Mouse (Mus musculus): Measurements from ENCODE around the gene Gipc2. TPM values are rescaled to one million over a fixed set of nuclear protein-coding genes. Genes with fewer than 3 reads are reported as not detected.

Gipc2 gene
- polyA plus RNA-seq, 1 experiment from 2014 or later = 74.1 TPM

GRCm38 (mm10) chr3:152153152-152153551 is 12.9 kb downstream of the Gipc2 start:
- H3K9me3 ChIP-seq (replicated peaks; ENCODE audit: low read length) = no peaks in the 10 kb centered on the region
- no peak overlapping the region for H3K4me2 ChIP-seq (ENCODE audit: low read length)
- no peaks in the 10 kb centered on the region for H3K27me3 ChIP-seq (ENCODE audit: insufficient read depth, low read length)
- no peak overlapping the region; the same call in 1 of the 2 replicates for H3K27ac ChIP-seq
- TF ChIP-seq CTCF (IDR thresholded peaks at IDR 0.05; ENCODE audit: low read depth) = no peak
- H3K36me3 ChIP-seq (ENCODE audit: insufficient read depth, low read length) = no peaks in the 10 kb centered on the region
- no peak overlapping the region for H3K4me3 ChIP-seq (replicated peaks; ENCODE audit: low read depth, low read length)
- 63% methylated on average over 2 of the region's 2 CpGs for WGBS
- peaks cover 6% of the 10 kb centered on the region; the same call in 1 of the 2 replicates for H3K4me1 ChIP-seq (replicated peaks; ENCODE audit: insufficient read depth, low read length)
- no peak overlapping the region for H3K9ac ChIP-seq (ENCODE audit: low read depth, low read length)
- DNase-seq (ENCODE audit: low spot score) (no peak), ATAC-seq (replicated peaks; ENCODE audit: low FRiP score, low read depth) (no peak)

DNA sequence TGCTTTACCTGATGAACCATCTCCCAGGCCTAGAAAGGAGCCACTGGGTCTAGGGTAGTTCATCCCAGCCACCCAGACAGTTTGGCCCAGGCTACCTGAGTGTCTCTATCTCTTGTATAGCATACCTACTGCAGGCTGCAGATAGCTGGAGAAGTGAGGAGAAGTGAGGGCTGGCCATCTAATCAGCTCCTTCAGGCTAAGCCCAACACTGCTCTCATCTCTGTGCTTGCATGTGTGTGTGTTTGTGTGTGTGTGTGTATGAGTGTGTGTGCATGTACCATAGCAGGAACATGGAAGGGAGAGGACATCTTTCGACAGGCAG is 13.6 kb downstream of the Gipc2 start:
- Histone ChIP-seq H3K4me1 (replicated peaks; ENCODE audit: insufficient read depth, low read length) (peaks cover 13% of the 10 kb centered on the region; the same call in 1 of the 2 replicates), H3K27me3 (ENCODE audit: insufficient read depth, low read length) (no peaks in the 10 kb centered on the region), H3K9ac (ENCODE audit: low read depth, low read length) (no peak overlapping the region), H3K4me2 (ENCODE audit: low read length) (no peak overlapping the region), H3K27ac (peak overlapping the region; percentile 65), H3K9me3 (replicated peaks; ENCODE audit: low read length) (no peaks in the 10 kb centered on the region), H3K4me3 (replicated peaks; ENCODE audit: low read depth, low read length) (no peak overlapping the region), H3K36me3 (ENCODE audit: insufficient read depth, low read length) (no peaks in the 10 kb centered on the region)
- ATAC-seq (replicated peaks; ENCODE audit: low FRiP score, low read depth) (no peak), DNase-seq (ENCODE audit: low spot score) (no peak)
- WGBS = 100% methylated on average over 1 of the region's 1 CpGs
- TF ChIP-seq CTCF (IDR thresholded peaks at IDR 0.05; ENCODE audit: low read depth) = no peak

DNA sequence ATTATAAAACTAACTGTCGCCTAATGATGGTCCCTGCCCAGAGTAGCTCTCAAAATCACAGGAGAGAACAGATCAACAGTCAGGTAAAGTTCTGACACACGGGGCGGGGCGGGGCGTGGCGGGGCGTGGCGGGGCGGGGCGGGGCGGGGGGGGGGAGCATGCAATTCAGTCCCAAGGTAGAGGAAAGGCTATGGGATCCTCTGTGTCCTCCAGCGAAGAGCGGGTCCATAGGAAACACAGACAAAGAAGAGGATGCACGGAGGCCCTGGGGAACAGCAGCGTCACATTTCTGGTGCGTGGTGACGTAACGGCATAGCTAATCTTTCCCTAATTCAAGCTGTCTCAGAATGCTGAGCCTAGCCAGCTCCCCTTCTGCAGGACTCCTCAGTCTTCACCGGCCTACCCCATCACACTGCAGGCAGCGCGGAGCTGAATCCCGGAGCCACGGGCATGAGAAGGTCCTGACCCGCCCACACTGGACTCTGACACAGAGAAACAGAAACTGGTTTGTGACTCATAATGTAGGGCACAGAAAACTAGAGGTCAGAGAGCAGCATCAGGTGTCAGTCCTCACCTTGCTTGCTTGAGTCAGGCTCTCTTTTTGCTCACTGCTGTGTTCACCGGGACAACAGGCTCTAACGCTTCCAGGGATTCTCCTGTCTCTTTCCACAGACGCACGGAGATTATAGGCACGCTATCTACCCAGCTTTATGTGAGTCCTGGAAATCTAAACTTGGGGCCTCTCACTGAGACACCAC is 14.1 kb downstream of the Gipc2 start:
- no peak overlapping the region for H3K9ac ChIP-seq (ENCODE audit: low read depth, low read length)
- TF ChIP-seq CTCF (IDR thresholded peaks at IDR 0.05; ENCODE audit: low read depth) = no peak
- H3K9me3 ChIP-seq (replicated peaks; ENCODE audit: low read length) = no peaks in the 10 kb centered on the region
- peaks cover 14% of the 10 kb centered on the region; the same call in 1 of the 2 replicates for H3K4me1 ChIP-seq (replicated peaks; ENCODE audit: insufficient read depth, low read length)
- ATAC-seq (replicated peaks; ENCODE audit: low FRiP score, low read depth) (peak; percentile 71), DNase-seq (ENCODE audit: low spot score) (no peak)
- no peak overlapping the region for H3K4me3 ChIP-seq (replicated peaks; ENCODE audit: low read depth, low read length)
- H3K4me2 ChIP-seq (ENCODE audit: low read length) = peak overlapping the region; percentile 34; the same call in 1 of the 2 replicates
- 59% methylated on average over 29 of the region's 29 CpGs for WGBS
- peak overlapping the region; percentile 65 for H3K27ac ChIP-seq
- no peaks in the 10 kb centered on the region for H3K36me3 ChIP-seq (ENCODE audit: insufficient read depth, low read length)
- H3K27me3 ChIP-seq (ENCODE audit: insufficient read depth, low read length) = no peaks in the 10 kb centered on the region

DNA sequence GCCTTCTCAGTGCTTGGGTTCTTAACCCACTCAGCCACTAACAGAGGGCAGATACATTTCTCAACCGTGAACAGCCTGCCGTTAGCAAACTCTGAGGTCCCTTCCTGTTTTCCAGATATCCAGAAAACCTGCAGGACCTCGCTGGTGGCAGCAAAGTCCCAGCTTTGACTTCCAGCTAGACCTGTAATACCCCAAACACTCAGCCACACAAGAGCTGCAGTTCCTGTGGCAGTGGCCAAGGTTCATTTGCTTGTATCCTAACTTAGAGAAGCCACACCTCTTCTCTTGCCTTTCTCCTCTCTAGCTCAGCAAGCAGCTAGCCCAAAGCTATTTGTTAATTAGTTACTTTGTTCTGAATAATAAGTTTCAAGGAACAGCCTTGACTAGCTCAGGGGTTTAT is 16.2 kb downstream of the Gipc2 start:
- DNase-seq (ENCODE audit: low spot score) (peak; percentile 57), ATAC-seq (replicated peaks; ENCODE audit: low FRiP score, low read depth) (peak; percentile 59)
- H3K4me2 ChIP-seq (ENCODE audit: low read length) = no peak overlapping the region
- TF ChIP-seq CTCF (IDR thresholded peaks at IDR 0.05; ENCODE audit: low read depth) = no peak
- no peaks in the 10 kb centered on the region for H3K36me3 ChIP-seq (ENCODE audit: insufficient read depth, low read length)
- no peaks in the 10 kb centered on the region for H3K27me3 ChIP-seq (ENCODE audit: insufficient read depth, low read length)
- no peak overlapping the region for H3K4me3 ChIP-seq (replicated peaks; ENCODE audit: low read depth, low read length)
- WGBS = 39% methylated on average over 3 of the region's 3 CpGs
- H3K9me3 ChIP-seq (replicated peaks; ENCODE audit: low read length) = no peaks in the 10 kb centered on the region
- H3K27ac ChIP-seq = peak overlapping the region; percentile 80
- no peak overlapping the region for H3K9ac ChIP-seq (ENCODE audit: low read depth, low read length)
- H3K4me1 ChIP-seq (replicated peaks; ENCODE audit: insufficient read depth, low read length) = peaks cover 21% of the 10 kb centered on the region; the same call in 1 of the 2 replicates

- no peak overlapping the region for H3K9ac ChIP-seq (ENCODE audit: low read depth, low read length)
- no peaks in the 10 kb centered on the region for H3K9me3 ChIP-seq (replicated peaks; ENCODE audit: low read length)
- ATAC-seq (replicated peaks; ENCODE audit: low FRiP score, low read depth) (no peak), DNase-seq (ENCODE audit: low spot score) (no peak)
- no peak for TF ChIP-seq CTCF (IDR thresholded peaks at IDR 0.05; ENCODE audit: low read depth)
- no peak overlapping the region for H3K4me3 ChIP-seq (replicated peaks; ENCODE audit: low read depth, low read length)
- no peaks in the 10 kb centered on the region for H3K36me3 ChIP-seq (ENCODE audit: insufficient read depth, low read length)
- no peaks in the 10 kb centered on the region for H3K27me3 ChIP-seq (ENCODE audit: insufficient read depth, low read length)
- peaks cover 25% of the 10 kb centered on the region; the same call in 1 of the 2 replicates for H3K4me1 ChIP-seq (replicated peaks; ENCODE audit: insufficient read depth, low read length)
- H3K4me2 ChIP-seq (ENCODE audit: low read length) = no peak overlapping the region
- WGBS = 61% methylated on average over 7 of the region's 7 CpGs
- peak overlapping the region; percentile 80 for H3K27ac ChIP-seq
Observed at GRCm38 (mm10) chr3:152149449-152149848, 16.6 kb downstream of the Gipc2 start.

DNA sequence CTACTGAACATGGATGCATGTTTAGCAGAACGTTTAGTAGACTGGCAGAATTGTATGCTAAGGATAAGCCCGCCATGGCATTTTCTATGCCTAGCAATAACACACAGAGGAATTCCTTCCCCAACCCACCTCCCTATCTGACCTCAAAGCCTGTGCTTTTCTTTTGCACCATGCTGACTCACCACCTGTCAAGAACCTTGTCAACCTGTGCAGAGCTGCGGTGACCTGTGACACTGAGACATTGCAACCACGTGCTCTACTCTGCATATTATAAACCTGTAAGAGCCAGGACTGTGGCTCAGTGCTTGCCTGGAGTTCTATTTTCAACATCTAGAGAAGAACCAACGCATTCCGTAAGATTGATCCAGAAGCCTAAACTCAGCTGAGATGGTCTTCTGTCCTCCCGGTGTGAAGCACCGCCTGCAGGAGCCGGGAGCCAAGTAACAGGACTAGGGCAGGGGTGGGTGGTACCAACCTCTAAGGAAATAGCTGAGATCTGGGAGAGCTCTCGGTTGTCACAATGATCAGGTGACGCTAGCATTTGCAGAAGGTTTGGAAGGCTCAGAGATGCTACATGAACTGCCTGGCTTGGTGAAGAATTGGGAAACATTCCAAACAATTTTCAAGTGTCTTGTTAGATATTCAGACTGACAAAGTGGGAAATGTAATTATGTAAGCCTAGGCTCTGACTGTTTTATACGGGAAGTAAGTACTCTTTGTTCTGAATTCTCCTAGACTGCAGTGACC is 18.8 kb downstream of the Gipc2 start:
- peaks cover 33% of the 10 kb centered on the region; the same call in 1 of the 2 replicates for H3K4me1 ChIP-seq (replicated peaks; ENCODE audit: insufficient read depth, low read length)
- no peak for TF ChIP-seq CTCF (IDR thresholded peaks at IDR 0.05; ENCODE audit: low read depth)
- peak overlapping the region; percentile 0; the same call in 1 of the 2 replicates for H3K27ac ChIP-seq
- H3K4me3 ChIP-seq (replicated peaks; ENCODE audit: low read depth, low read length) = no peak overlapping the region
- no peak overlapping the region for H3K4me2 ChIP-seq (ENCODE audit: low read length)
- H3K36me3 ChIP-seq (ENCODE audit: insufficient read depth, low read length) = no peaks in the 10 kb centered on the region
- no peak overlapping the region for H3K9ac ChIP-seq (ENCODE audit: low read depth, low read length)
- DNase-seq (ENCODE audit: low spot score) = no peak
- WGBS = 59% methylated on average over 12 of the region's 12 CpGs
- no peaks in the 10 kb centered on the region for H3K9me3 ChIP-seq (replicated peaks; ENCODE audit: low read length)
- ATAC-seq (replicated peaks; ENCODE audit: low FRiP score, low read depth) = 0 out of 2 replicates have a peak, but pooled peaks have one; percentile 38
- no peaks in the 10 kb centered on the region for H3K27me3 ChIP-seq (ENCODE audit: insufficient read depth, low read length)
